Mouse (Mus musculus) heart, embryonic 16.5 days (tissue): Measurements from ENCODE around the gene Plxdc1. TPM values are rescaled to one million over a fixed set of nuclear protein-coding genes. Genes with fewer than 3 reads are reported as not detected.
A peak's percentile ranks its signal among the peaks of the same experiment; 100 is the strongest.

ENCODE experiments used
- ATAC-seq: fragments of 200-750 bp; cut with Nextera tagmentation; replicated peaks from 2 replicates; pipeline ENCODE4 v1.8.0; 2017; ENCODE audit warnings: moderate number of reproducible peaks; ENCODE audit not compliant: insufficient read depth, low FRiP score; ENCODE audit errors: extremely low read depth
- H3K27ac ChIP-seq: fragments of 300-500 bp; sonication (generic); 2 replicates; pipeline ENCODE4 v1.5.1; 2014; ENCODE audit warnings: mild to moderate bottlenecking, low read length, control low read depth, moderate library complexity
- H3K27me3 ChIP-seq: fragments of 300-500 bp; sonication (generic); 2 replicates; pipeline ENCODE4 v1.6.1; 2014; ENCODE audit warnings: low read length, mixed read lengths; ENCODE audit not compliant: control insufficient read depth, insufficient read depth
- H3K36me3 ChIP-seq: fragments of 300-500 bp; sonication (generic); 2 replicates; pipeline ENCODE4 v1.6.1; 2014; ENCODE audit not compliant: control insufficient read depth, insufficient read depth
- H3K4me1 ChIP-seq: fragments of 300-500 bp; sonication (generic); 2 replicates; pipeline ENCODE4 v1.6.1; 2014; ENCODE audit warnings: low read length, mixed read lengths; ENCODE audit not compliant: control insufficient read depth, insufficient read depth
- H3K4me2 ChIP-seq: fragments of 300-500 bp; sonication (generic); 2 replicates; pipeline ENCODE4 v1.6.1; 2014; ENCODE audit warnings: low read depth, mild to moderate bottlenecking, control low read depth, low read length
- H3K4me3 ChIP-seq: fragments of 300-500 bp; sonication (generic); 2 replicates; pipeline ENCODE4 v1.5.1; 2014; ENCODE audit warnings: mild to moderate bottlenecking, control low read depth, low read length
- H3K9ac ChIP-seq: fragments of 300-500 bp; sonication (generic); 2 replicates; pipeline ENCODE4 v1.6.1; 2014; ENCODE audit warnings: low read length, control low read depth
- H3K9me3 ChIP-seq: fragments of 300-500 bp; sonication (generic); replicated peaks from 2 replicates; pipeline ENCODE4 v1.6.1; 2016; ENCODE audit warnings: low read length; ENCODE audit not compliant: control insufficient read depth
- WGBS: fragments of 180-500 bp; shearing (Covaris S2); extraction: QIAGEN DNeasy Blood & Tissue Kit; methylation state at CpG from one replicate; pipeline ENCODE4 v1.1.7; 2014; 5-methylcytosine and 5-hydroxymethylcytosine counted together
- polyA plus RNA-seq: library from polyadenylated mRNA; unstranded; fragments of >200 nt; fragmentation: Nextera tagmentation; extraction: Ambion mirVana; gene quantifications from 2 replicates; pipeline ENCODE4 v1.2.1, GENCODE M21; 2015

Gene Plxdc1
- polyA plus RNA-seq, 1 experiment from 2014 or later = 2.6 TPM

DNA sequence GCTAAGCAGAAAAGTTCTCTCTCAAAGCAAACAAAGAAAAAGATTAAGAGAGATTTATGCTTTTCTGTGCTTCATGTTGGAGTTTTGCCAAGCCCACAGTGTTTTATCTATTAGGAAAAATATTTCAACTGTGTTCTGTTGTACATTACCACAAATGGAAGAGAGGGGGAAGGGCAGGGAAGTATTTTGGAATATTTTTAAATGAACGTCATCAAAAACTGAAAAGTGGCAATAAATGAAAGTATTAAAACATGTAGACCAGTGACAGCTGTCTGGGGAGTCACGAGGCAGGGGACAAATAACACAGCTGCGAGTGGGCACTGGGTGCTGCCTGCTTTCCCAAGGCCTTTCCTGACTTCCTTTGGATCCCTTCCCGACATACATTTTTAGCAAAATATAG is 89.6 kb downstream of the Plxdc1 start:
- Histone ChIP-seq H3K4me1 (no peaks in the 10 kb centered on the region), H3K4me3 (no peak overlapping the region), H3K4me2 (no peak overlapping the region), H3K9ac (no peak overlapping the region), H3K27me3 (no peaks in the 10 kb centered on the region), H3K36me3 (no peaks in the 10 kb centered on the region), H3K27ac (no peak overlapping the region), H3K9me3 (peaks cover 5% of the 10 kb centered on the region; the same call in 1 of the 2 replicates)
- no peak for ATAC-seq
- 57% methylated on average over 4 of the region's 4 CpGs for WGBS

DNA sequence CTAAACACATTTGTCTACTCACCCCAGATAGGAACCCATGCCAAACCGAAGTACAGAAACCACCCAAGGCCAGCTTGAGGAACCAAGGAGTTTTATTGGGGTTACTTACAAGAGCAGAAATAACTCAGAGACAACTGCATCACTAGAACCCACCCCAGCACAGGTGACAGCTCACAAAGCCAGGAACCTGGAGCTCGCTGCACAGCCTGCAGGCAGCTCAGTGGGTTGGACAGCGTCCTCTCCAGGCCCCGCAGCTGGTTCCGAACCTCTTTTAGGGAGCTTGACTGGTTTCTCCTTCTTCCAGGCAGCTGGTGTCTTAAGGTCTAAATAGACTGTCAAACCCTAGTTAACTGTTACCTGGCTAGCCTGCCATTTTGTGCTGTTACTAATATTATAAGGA is 94.4 kb downstream of the Plxdc1 start:
- no peak for ATAC-seq
- 75% methylated on average over 5 of the region's 5 CpGs for WGBS

DNA sequence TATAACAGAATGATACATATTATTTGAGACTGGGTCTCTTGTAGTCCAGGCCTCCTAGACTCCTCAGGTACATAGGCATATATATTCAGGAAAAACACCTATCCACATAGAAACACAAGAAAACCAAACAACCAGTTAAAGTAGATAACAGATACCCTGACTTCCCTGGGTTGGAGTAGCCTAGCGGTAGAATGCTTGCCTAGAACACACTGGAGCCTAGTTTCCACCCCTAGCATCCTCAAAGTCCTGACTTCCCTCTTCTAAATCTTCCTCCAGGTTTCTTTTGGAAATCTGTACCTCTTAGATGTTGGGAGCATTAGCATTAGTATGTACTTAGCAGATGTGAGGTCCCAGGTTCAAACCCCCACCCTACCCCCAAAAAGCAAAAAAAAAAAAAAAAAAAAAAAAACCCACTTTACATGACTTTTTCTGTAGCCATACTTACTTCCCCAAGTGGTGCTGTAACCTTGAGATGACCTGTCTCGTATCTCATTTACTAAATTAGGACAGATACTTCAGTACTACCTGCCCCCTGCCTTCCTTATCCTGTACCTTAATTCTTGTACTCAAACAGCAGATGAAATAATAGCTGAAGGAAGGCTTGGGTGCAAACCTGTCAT is 100.8 kb downstream of the Plxdc1 start:
- Histone ChIP-seq H3K9me3 (no peaks in the 10 kb centered on the region), H3K4me3 (no peak overlapping the region)
- 76% methylated on average over 2 of the region's 2 CpGs for WGBS

More for the DNA sequence above, 94.4 kb downstream of the Plxdc1 start:
- H3K27ac ChIP-seq = no peak overlapping the region
- no peaks in the 10 kb centered on the region for H3K27me3 ChIP-seq
- peaks cover 5% of the 10 kb centered on the region; the same call in 1 of the 2 replicates for H3K9me3 ChIP-seq
- no peaks in the 10 kb centered on the region for H3K4me1 ChIP-seq
- no peak overlapping the region for H3K4me2 ChIP-seq
- no peak overlapping the region for H3K9ac ChIP-seq
- no peaks in the 10 kb centered on the region for H3K36me3 ChIP-seq
- no peak overlapping the region for H3K4me3 ChIP-seq

DNA sequence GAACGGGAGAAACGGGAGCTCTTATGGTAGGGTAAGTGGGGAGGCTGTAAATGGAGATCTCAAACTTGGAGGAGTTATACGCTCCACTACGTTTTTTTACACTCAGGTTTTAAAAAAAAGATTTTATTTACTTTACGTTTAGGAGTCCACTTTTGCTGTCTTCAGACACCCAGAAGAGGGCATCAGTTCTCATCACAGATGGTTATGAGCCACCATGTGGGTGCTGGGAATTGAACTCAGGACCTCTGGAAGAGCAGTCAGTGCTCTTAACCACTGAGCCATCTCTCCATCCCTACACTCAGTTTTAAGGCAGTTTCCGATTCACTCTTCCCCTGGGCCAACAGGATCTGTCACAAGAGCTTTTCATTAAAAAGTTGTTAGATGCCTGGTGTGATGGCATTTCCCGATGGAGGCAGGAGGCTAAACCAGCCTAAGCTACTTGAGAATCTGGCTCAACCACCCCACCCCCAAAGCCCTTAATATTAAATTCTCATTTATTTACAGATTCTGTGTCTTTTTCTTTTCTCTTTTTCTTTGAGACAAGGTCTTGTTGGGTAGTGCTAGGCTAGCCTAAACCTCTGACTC is 101.6 kb downstream of the Plxdc1 start:
- peak overlapping the region; percentile 84 for H3K4me2 ChIP-seq
- no peak for ATAC-seq
- H3K4me1 ChIP-seq = no peaks in the 10 kb centered on the region
- WGBS = 21% methylated on average over 7 of the region's 7 CpGs
- peak overlapping the region; percentile 66 for H3K9ac ChIP-seq
- H3K27ac ChIP-seq = peak overlapping the region; percentile 88
- peak overlapping the region; percentile 83 for H3K4me3 ChIP-seq
- H3K36me3 ChIP-seq = no peaks in the 10 kb centered on the region
- no peaks in the 10 kb centered on the region for H3K9me3 ChIP-seq
- H3K27me3 ChIP-seq = no peaks in the 10 kb centered on the region

More for the DNA sequence above, 100.8 kb downstream of the Plxdc1 start:
- Histone ChIP-seq H3K4me2 (no peak overlapping the region), H3K27ac (no peak overlapping the region), H3K9ac (no peak overlapping the region), H3K36me3 (no peaks in the 10 kb centered on the region), H3K4me1 (no peaks in the 10 kb centered on the region), H3K27me3 (no peaks in the 10 kb centered on the region)
- ATAC-seq = no peak

DNA sequence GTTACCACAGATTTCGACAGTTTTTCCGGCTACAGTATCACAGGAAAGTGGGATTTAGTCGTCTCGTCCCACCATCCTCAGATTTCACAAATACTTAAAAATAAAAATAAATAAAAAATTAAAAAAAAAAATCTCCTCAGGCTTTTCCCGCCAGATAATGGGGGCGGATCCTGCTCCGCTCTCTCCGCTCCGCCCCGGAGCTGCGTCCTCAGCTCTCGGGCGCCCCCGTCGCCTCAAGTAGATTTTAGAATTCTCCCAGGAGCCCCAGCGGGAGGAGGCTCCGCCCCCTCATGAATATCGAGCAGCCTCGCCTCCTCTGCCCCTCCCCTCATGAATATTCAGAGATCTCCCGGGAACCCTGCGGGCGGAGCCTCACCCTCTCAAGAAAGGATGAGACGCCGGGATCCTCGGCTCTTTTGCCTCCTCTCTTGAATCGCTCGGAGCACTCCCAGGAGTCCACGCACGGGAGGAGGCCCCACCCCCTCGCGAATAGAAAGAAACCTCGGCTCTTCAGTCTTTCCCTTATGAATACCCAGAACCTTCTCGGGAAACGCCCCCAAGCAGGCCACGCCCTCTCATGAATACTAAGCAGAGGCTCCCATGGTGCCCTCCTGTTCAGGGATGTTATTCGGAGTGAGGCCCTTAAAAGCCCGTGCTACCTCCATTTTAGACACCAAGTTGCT is 102.2 kb downstream of the Plxdc1 start, which contains the start of gene Fbxo47:
Fbxo47 (minus strand) TSS at position 237 of the 683 bp plus-strand sequence.
- Histone ChIP-seq H3K4me3 (peak within 1 kb of the TSS; percentile 83), H3K9ac (peak within 1 kb of the TSS; percentile 72), H3K4me2 (peak within 1 kb of the TSS; percentile 84), H3K4me1 (no peaks in the 10 kb centered on the region), H3K9me3 (no peaks in the 10 kb centered on the region), H3K27me3 (no peaks in the 10 kb centered on the region), H3K27ac (peak within 1 kb of the TSS; percentile 88), H3K36me3 (no peaks in the 10 kb centered on the region)
- peak; percentile 91 for ATAC-seq
- WGBS = under 1% methylated on average over 37 of the region's 37 CpGs

DNA sequence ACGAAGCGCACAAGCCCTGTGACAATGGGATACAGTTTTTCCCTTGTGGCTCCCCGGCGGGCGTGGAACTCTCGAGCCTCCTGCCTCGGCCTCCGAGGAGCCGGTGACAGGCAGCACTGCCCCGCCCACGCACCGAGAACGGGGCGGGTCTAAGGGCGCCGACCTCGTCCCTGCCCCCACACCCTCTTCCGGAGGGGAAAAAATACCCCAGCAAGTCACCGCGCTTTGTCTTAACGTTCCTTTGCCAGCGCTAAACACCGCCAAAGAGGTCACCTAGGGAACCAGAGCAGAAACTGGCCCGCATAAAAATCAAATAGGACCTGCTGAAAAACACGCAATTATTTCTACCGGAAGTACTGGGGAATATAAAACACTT is 102.7 kb downstream of the Plxdc1 start:
- 6% methylated on average over 26 of the region's 26 CpGs for WGBS
- Histone ChIP-seq H3K9me3 (no peaks in the 10 kb centered on the region), H3K4me1 (no peaks in the 10 kb centered on the region), H3K4me3 (peak overlapping the region; percentile 83), H3K27ac (peak overlapping the region; percentile 88), H3K4me2 (peak overlapping the region; percentile 84), H3K9ac (peak overlapping the region; percentile 72), H3K36me3 (no peaks in the 10 kb centered on the region), H3K27me3 (no peaks in the 10 kb centered on the region)
- ATAC-seq = peak; percentile 63

DNA sequence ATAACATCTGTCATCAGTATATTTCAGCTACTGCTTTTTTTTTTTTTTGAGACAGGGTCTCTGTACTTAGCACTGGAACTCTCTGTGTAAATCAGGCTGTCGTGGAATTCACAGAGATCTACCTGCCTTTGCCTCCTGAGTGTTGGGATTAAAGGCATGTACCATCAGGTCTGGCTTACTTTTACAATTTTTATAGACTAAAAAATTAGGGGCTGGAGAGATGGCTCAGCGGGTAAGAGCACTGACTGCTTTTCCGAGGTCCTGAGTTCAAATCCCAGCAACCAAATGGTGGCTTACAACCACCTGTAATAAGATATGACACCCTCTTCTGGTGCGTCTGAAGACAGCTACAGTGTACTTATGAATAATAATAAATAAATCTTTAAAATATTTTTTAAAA is 105.9 kb downstream of the Plxdc1 start:
- WGBS = 91% methylated on average over 4 of the region's 4 CpGs
- Histone ChIP-seq H3K27me3 (no peaks in the 10 kb centered on the region), H3K4me2 (no peak overlapping the region), H3K4me3 (no peak overlapping the region), H3K27ac (no peak overlapping the region), H3K9ac (no peak overlapping the region), H3K36me3 (no peaks in the 10 kb centered on the region), H3K9me3 (no peaks in the 10 kb centered on the region), H3K4me1 (no peaks in the 10 kb centered on the region)
- no peak for ATAC-seq

DNA sequence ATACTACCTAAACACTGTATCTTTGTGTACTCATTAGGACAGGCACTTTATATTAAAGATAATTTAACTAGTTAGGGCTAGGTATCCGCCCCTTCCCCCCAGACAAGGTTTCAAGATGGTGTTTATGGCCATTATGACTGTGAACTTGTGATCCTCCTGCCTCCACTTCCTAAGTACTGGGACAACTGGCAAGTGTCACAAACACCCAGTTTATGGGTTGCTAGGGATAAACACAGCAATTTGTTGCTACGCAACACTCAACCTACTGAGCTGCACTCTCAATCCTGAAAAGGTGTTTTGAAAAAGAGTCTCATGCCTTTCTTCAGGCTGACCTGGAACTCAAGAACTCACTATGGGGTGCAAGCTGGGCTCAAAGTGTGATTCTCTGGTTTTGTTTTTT is 108.9 kb downstream of the Plxdc1 start:
- Histone ChIP-seq H3K9me3 (no peaks in the 10 kb centered on the region), H3K9ac (no peak overlapping the region), H3K36me3 (no peaks in the 10 kb centered on the region), H3K27ac (no peak overlapping the region), H3K4me2 (no peak overlapping the region), H3K4me1 (no peaks in the 10 kb centered on the region), H3K27me3 (no peaks in the 10 kb centered on the region), H3K4me3 (no peak overlapping the region)
- 72% methylated on average over 2 of the region's 2 CpGs for WGBS
- ATAC-seq = no peak

DNA sequence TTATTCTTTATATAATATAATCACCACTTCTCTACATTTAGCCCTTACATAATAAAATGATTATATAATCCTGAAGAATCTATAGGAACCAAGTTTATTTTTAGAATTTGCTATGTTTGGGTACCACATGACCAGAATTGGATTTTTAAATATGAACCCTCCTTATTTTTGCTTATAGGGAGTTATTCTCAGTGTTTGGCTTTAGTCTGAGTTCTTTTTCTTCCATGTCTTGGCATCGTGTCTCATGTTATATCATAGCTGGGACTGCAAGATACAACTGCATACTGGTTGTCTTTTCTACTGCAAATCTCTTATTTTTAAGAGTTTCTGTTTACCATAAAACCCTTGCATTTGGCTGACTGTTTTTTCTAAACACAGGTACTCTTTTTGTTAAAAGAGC is 111.8 kb downstream of the Plxdc1 start:
- H3K4me3 ChIP-seq = no peak overlapping the region
- H3K36me3 ChIP-seq = no peaks in the 10 kb centered on the region
- H3K9me3 ChIP-seq = no peaks in the 10 kb centered on the region
- no peaks in the 10 kb centered on the region for H3K4me1 ChIP-seq
- no peak for ATAC-seq
- no peak overlapping the region for H3K27ac ChIP-seq
- H3K27me3 ChIP-seq = no peaks in the 10 kb centered on the region
- H3K4me2 ChIP-seq = no peak overlapping the region
- H3K9ac ChIP-seq = no peak overlapping the region
- 86% methylated on average over 1 of the region's 1 CpGs for WGBS
